Mouse (Mus musculus) spleen, adult 2 months (tissue): Measurements from ENCODE around the gene Krt17.

Experiments used
- CTCF ChIP-seq: fragments of 200-500 bp; IDR thresholded peaks from 2 replicates; pipeline ENCODE4 v1.5.1; 2011; ENCODE audit warnings: mild to moderate bottlenecking, inconsistent platforms; ENCODE audit not compliant: insufficient read depth, insufficient read length, insufficient replicate concordance; ENCODE audit errors: extremely low read depth
- POLR2A ChIP-seq: fragments of 200-500 bp; IDR thresholded peaks from 2 replicates; pipeline ENCODE4 v1.6.1; 2011; ENCODE audit warnings: low read depth, low read length, inconsistent platforms

DNA sequence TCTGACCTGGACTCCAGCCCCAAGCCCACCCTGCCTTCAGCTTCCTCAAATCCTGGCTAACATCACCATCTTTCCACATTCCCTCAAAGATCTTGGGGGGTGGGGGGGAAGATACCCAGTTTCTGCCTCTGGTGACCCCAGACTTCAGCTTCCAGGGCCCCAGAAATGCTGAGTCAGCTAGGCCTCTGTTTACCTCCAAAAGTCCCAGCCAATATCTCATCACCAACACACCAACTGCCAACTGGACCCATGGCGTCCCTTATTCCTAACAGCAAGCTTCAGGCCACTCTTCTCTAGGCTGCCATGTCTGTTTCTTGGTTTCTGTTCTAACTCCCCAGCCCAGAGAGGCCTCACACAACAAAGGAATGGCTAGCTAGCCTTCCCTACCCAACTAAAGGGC, 11.0 kb upstream of the Krt17 start:
- TF ChIP-seq CTCF (no peak), POLR2A (no peak)
